Mouse (Mus musculus) liver, embryonic 13.5 days (tissue): ENCODE results near the gene Polr2c. TPM values are rescaled to one million over a fixed set of nuclear protein-coding genes. Genes with fewer than 3 reads are reported as not detected.

Source experiments
- ATAC-seq: fragments of 200-750 bp; cut with Nextera tagmentation; 2 replicates; pipeline ENCODE4 v1.8.0; 2017; ENCODE audit warnings: low read depth, mild to moderate bottlenecking, moderate number of reproducible peaks, moderate library complexity
- DNase-seq: peaks from one replicate; pipeline ENCODE4 v3.0.0; 2022
- H3K27ac ChIP-seq: fragments of 300-500 bp; sonication (generic); 2 replicates; pipeline ENCODE4 v1.5.1; 2015; ENCODE audit warnings: moderate library complexity, mild to moderate bottlenecking, inconsistent platforms
- H3K27me3 ChIP-seq: fragments of 300-500 bp; sonication (generic); 2 replicates; pipeline ENCODE4 v1.6.1; 2015; ENCODE audit warnings: mild to moderate bottlenecking, inconsistent platforms
- H3K36me3 ChIP-seq: fragments of 300-500 bp; sonication (generic); 2 replicates; pipeline ENCODE4 v1.6.1; 2015; ENCODE audit warnings: mild to moderate bottlenecking, inconsistent platforms
- H3K4me1 ChIP-seq: fragments of 300-500 bp; sonication (generic); replicated peaks from 2 replicates; pipeline ENCODE4 v1.6.1; 2015; ENCODE audit warnings: inconsistent platforms
- H3K4me2 ChIP-seq: fragments of 300-500 bp; sonication (generic); 2 replicates; pipeline ENCODE4 v1.6.1; 2015; ENCODE audit warnings: inconsistent platforms, mild to moderate bottlenecking, moderate library complexity
- H3K4me3 ChIP-seq: fragments of 300-500 bp; sonication (generic); replicated peaks from 2 replicates; pipeline ENCODE4 v1.5.1; 2015; ENCODE audit warnings: mild to moderate bottlenecking, inconsistent platforms
- H3K9ac ChIP-seq: fragments of 300-500 bp; sonication (generic); 2 replicates; pipeline ENCODE4 v1.6.1; 2015; ENCODE audit warnings: mild to moderate bottlenecking, inconsistent platforms
- H3K9me3 ChIP-seq: fragments of 300-500 bp; sonication (generic); replicated peaks from 2 replicates; pipeline ENCODE4 v1.6.1; 2016; ENCODE audit warnings: inconsistent platforms
- WGBS: fragments of 180-500 bp; shearing (Covaris S2); methylation state at CpG from one replicate; pipeline ENCODE4 v1.1.7; 2015; ENCODE audit not compliant: insufficient replicate concordance; 5-methylcytosine and 5-hydroxymethylcytosine counted together
- polyA plus RNA-seq: library from polyadenylated mRNA; unstranded; fragments of >200 nt; fragmentation: Nextera tagmentation; extraction: Ambion mirVana; gene quantifications from 2 replicates; pipeline ENCODE4 v1.2.1, GENCODE M21; 2015

Polr2c gene
- polyA plus RNA-seq, 1 experiment from 2014 or later, result 94.5 TPM

GRCm38 (mm10) chr8:94888383-94889036 lies 31.3 kb downstream of the Polr2c start:
- peak overlapping the region; percentile 56 for H3K9ac ChIP-seq
- peak overlapping the region; percentile 36 for H3K4me3 ChIP-seq
- H3K27ac ChIP-seq, result no peak overlapping the region

GRCm38 (mm10) chr8:94892917-94893316 lies 35.7 kb downstream of the Polr2c start:
- ATAC-seq (no peak; the same call in 1 of the 2 replicates), DNase-seq (no peak)
- Histone ChIP-seq H3K9ac (0 out of 2 replicates have a peak overlapping the region, but pooled peaks have one; percentile 1), H3K36me3 (no peaks in the 10 kb centered on the region), H3K9me3 (no peaks in the 10 kb centered on the region), H3K4me3 (no peak overlapping the region), H3K4me2 (no peak overlapping the region), H3K27me3 (peaks cover 34% of the 10 kb centered on the region), H3K4me1 (peaks cover 58% of the 10 kb centered on the region), H3K27ac (no peak overlapping the region)
- 33% methylated on average over 2 of the region's 2 CpGs for WGBS

More at GRCm38 (mm10) chr8:94888383-94889036, 31.3 kb downstream of the Polr2c start:
- Histone ChIP-seq H3K27me3 (peaks cover 39% of the 10 kb centered on the region), H3K4me1 (peaks cover 35% of the 10 kb centered on the region), H3K9me3 (no peaks in the 10 kb centered on the region), H3K36me3 (no peaks in the 10 kb centered on the region), H3K4me2 (peak overlapping the region; percentile 58)
- DNase-seq, result no peak
- peak; percentile 81 for ATAC-seq
- WGBS, result 28% methylated on average over 14 of the region's 14 CpGs

GRCm38 (mm10) chr8:94899262-94899661 lies 42.0 kb downstream of the Polr2c start:
- WGBS, result 5% methylated on average over 11 of the region's 11 CpGs
- H3K27ac ChIP-seq, result peak overlapping the region; percentile 98
- DNase-seq (peak; percentile 92), ATAC-seq (peak; percentile 97)
- H3K27me3 ChIP-seq, result no peaks in the 10 kb centered on the region
- H3K9ac ChIP-seq, result peak overlapping the region; percentile 74
- H3K9me3 ChIP-seq, result no peaks in the 10 kb centered on the region
- peak overlapping the region; percentile 73 for H3K4me2 ChIP-seq
- H3K4me1 ChIP-seq, result peaks cover 74% of the 10 kb centered on the region
- no peaks in the 10 kb centered on the region for H3K36me3 ChIP-seq
- H3K4me3 ChIP-seq, result peak overlapping the region; percentile 41

DNA sequence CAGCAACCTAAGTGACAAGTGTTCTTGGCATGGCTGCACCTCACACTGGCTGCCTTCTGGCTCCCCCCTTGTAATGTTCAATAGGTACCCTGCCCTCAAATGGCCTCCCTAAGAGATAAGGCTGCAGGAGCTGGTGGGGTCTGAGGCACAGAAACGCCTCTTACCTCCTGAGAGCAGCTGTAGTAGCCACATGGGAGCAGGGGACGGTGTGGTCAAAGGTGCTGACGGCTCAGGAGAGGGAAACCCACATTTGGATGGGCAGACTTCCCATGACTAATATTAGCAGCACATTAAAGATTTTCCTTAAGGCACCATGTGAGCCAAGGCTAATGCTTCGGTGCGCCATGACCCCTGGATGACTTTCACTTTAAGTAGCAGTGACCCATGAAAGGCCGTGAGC lies 43.4 kb downstream of the Polr2c start:
- peak overlapping the region; percentile 62 for H3K9ac ChIP-seq
- no peaks in the 10 kb centered on the region for H3K9me3 ChIP-seq
- ATAC-seq (no peak), DNase-seq (no peak)
- H3K4me3 ChIP-seq, result peak overlapping the region; percentile 27
- H3K4me1 ChIP-seq, result peaks cover 69% of the 10 kb centered on the region
- WGBS, result 28% methylated on average over 6 of the region's 6 CpGs
- no peaks in the 10 kb centered on the region for H3K27me3 ChIP-seq
- H3K4me2 ChIP-seq, result peak overlapping the region; percentile 73
- peak overlapping the region; percentile 98 for H3K27ac ChIP-seq
- no peaks in the 10 kb centered on the region for H3K36me3 ChIP-seq

DNA sequence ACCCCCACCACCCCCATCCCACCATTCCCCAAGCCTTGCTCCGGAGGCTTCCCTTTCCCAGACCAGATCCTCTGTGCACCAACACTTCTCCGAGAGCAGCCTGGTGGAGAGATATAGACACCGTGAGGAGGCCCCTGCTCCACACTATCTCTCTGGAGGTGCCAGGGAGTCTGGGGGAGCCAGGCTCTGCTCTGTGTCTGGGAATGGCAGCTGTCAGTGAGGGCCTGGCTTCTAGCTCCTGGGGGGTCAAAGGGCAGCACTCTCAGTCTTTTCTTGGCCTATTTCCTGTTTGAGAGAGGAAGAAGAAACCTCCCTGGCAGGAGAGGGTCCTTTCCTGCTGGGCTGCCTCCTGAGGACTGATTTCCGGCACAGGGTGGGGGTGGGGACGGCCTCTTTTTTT lies 43.8 kb downstream of the Polr2c start:
- Histone ChIP-seq H3K4me3 (peak overlapping the region; percentile 27), H3K4me1 (peaks cover 66% of the 10 kb centered on the region), H3K4me2 (peak overlapping the region; percentile 73), H3K9me3 (no peaks in the 10 kb centered on the region), H3K27ac (peak overlapping the region; percentile 98), H3K9ac (peak overlapping the region; percentile 62), H3K36me3 (no peaks in the 10 kb centered on the region), H3K27me3 (no peaks in the 10 kb centered on the region)
- no peak for DNase-seq
- 13% methylated on average over 5 of the region's 5 CpGs for WGBS
- ATAC-seq, result 0 out of 2 replicates have a peak, but pooled peaks have one; percentile 14

GRCm38 (mm10) chr8:94903709-94904108 lies 46.5 kb downstream of the Polr2c start:
- WGBS, result 80% methylated on average over 12 of the region's 12 CpGs
- no peak overlapping the region for H3K9ac ChIP-seq
- peaks cover 45% of the 10 kb centered on the region for H3K4me1 ChIP-seq
- peaks cover 6% of the 10 kb centered on the region; the same call in 1 of the 2 replicates for H3K36me3 ChIP-seq
- H3K4me3 ChIP-seq, result no peak overlapping the region
- ATAC-seq (no peak), DNase-seq (no peak)
- H3K9me3 ChIP-seq, result no peaks in the 10 kb centered on the region
- no peaks in the 10 kb centered on the region for H3K27me3 ChIP-seq
- no peak overlapping the region for H3K4me2 ChIP-seq
- no peak overlapping the region for H3K27ac ChIP-seq

GRCm38 (mm10) chr8:94904450-94905175 lies 47.4 kb downstream of the Polr2c start:
- DNase-seq (no peak), ATAC-seq (no peak)
- H3K27me3 ChIP-seq, result no peaks in the 10 kb centered on the region
- H3K36me3 ChIP-seq, result peaks cover 6% of the 10 kb centered on the region; the same call in 1 of the 2 replicates
- no peak overlapping the region for H3K4me3 ChIP-seq
- H3K9me3 ChIP-seq, result no peaks in the 10 kb centered on the region
- WGBS, result 76% methylated on average over 12 of the region's 12 CpGs
- no peak overlapping the region for H3K9ac ChIP-seq
- H3K4me1 ChIP-seq, result peaks cover 44% of the 10 kb centered on the region
- no peak overlapping the region for H3K4me2 ChIP-seq
- peak overlapping the region; percentile 53; the same call in 1 of the 2 replicates for H3K27ac ChIP-seq

DNA sequence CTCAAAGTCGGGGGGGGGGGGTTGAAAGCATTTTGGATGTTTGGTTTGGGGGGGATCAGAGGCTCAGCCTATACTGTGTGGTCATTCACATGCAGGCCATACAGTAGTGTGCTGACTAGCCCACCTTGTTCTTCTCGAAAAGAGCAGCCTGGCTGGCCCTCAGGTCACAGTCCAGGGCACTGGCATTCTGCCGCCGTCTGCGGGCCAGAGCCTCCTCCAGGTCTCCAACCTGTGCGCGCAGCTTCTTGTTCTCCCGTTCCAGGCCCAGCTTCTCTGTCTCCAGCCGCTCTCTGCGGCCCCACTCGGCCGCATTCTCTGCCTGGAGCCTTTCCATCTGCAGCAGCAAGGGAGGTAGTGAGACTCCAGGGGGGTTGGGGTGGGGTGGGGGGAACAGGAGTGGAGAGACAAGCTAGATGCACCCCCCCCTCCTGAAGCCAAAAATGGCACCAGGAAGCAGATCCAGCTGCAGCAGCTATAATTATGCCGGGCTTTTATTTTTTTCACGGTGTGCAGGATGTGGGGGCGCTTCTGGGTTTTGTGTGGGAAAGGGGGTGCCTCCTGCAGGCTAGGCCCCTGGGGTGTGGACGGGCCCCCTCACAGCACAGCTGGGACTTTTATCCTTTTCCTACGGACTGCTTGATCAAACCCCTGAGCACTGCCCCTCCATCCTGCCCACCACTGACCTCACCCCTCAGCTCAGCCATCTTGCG lies 50.5 kb downstream of the Polr2c start:
- Histone ChIP-seq H3K9me3 (no peaks in the 10 kb centered on the region), H3K36me3 (peaks cover 6% of the 10 kb centered on the region; the same call in 1 of the 2 replicates), H3K4me2 (no peak overlapping the region), H3K4me1 (peaks cover 15% of the 10 kb centered on the region), H3K4me3 (no peak overlapping the region), H3K27me3 (peaks cover 13% of the 10 kb centered on the region), H3K27ac (0 out of 2 replicates have a peak overlapping the region, but pooled peaks have one; percentile 2), H3K9ac (no peak overlapping the region)
- no peak for DNase-seq
- ATAC-seq, result no peak
- WGBS, result 83% methylated on average over 18 of the region's 18 CpGs

- H3K27me3 ChIP-seq, result peaks cover 24% of the 10 kb centered on the region
- peaks cover 6% of the 10 kb centered on the region; the same call in 1 of the 2 replicates for H3K36me3 ChIP-seq
- H3K27ac ChIP-seq, result peak overlapping the region; percentile 48
- H3K4me1 ChIP-seq, result peaks cover 26% of the 10 kb centered on the region
- DNase-seq (peak; percentile 79), ATAC-seq (peak; percentile 75)
- H3K9me3 ChIP-seq, result no peaks in the 10 kb centered on the region
- H3K4me2 ChIP-seq, result no peak overlapping the region
- WGBS, result 6% methylated on average over 4 of the region's 4 CpGs
- 0 out of 2 replicates have a peak overlapping the region, but pooled peaks have one; percentile 22 for H3K9ac ChIP-seq
- H3K4me3 ChIP-seq, result no peak overlapping the region
These were observed 51.6 kb downstream of the Polr2c start for GRCm38 (mm10) chr8:94908847-94909246.

GRCm38 (mm10) chr8:94913061-94913660 lies 55.9 kb downstream of the Polr2c start:
- Histone ChIP-seq H3K9ac (no peak overlapping the region), H3K27ac (no peak overlapping the region), H3K4me2 (peak overlapping the region; percentile 58), H3K27me3 (peaks cover 48% of the 10 kb centered on the region), H3K9me3 (no peaks in the 10 kb centered on the region), H3K36me3 (no peaks in the 10 kb centered on the region; the same call in 1 of the 2 replicates), H3K4me1 (peaks cover 58% of the 10 kb centered on the region), H3K4me3 (peak overlapping the region; percentile 30)
- ATAC-seq (peak; percentile 26; the same call in 1 of the 2 replicates), DNase-seq (peak; percentile 49)
- WGBS, result 38% methylated on average over 77 of the region's 77 CpGs
